Comparison of ENCODE assay signal across 27 mouse cellular contexts in the genomic region with DNA sequence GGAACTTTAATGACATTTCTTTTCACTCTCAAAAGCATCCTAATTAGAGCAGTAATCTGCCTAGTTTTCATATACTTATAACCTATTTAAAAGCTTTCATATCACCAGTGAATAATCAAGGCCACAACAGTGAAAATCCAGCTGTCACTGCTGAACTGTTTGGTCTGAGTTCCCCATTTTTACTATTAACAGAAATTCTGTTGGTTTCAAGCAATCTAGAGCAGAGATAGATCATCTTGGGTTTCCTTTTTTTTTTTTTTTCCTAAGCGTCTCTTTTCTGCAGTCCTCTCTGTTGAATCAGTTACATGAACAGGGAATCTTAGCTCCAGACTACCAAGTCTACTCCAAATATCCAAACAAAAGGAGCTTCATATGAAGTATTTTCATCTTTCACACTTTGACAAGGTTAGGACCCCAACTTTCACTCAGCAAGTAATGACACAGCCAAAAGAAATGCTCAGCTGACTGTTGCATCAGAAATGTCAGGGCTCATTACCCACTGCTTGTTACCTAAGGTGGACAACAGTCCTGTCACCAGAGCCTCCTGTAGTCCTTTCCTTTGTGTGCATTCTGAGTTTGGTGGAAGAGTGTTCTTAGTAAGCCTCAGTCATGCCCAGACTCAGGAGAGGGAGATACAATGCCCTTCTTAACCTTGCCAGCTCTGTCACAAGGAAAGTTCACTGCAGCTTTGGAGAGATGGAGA. TPM values are rescaled to one million over a fixed set of nuclear protein-coding genes. Genes with fewer than 3 reads are reported as not detected.
A peak's percentile ranks its signal among the peaks of the same experiment; 100 is the strongest.
DNase-seq lines count a peak whose midpoint lies in the region; TF ChIP-seq lines count a peak whose summit lies in the region.
"Had no signal": no experiment of that assay in that cellular context is flagged by ENCODE, and none has a peak within 500 bp of the region (broad histone marks: within the 10 kb centered on the region; RNA-seq: fewer than 3 reads in every experiment).

No protein-coding gene starts in this region.

- H3K36me3 ChIP-seq in MEL (ENCODE audit: control insufficient read depth in 1 of 2, insufficient read depth in 2 of 2, low read length in 2 of 2) = no peaks in the 10 kb centered on the region; a peak in 1 of 4 replicates
- H3K36me3 ChIP-seq: embryonic facial prominence, embryonic 13.5 days; embryonic facial prominence, embryonic 15.5 days; forebrain, embryonic 10.5 days; forebrain, embryonic 15.5 days; G1E had no signal

- TF ChIP-seq RAD21 in MEL (IDR thresholded peaks at IDR 0.05; ENCODE audit: low read depth, low read length) = no peak

- peak; percentile 44 to 73; a peak in 3 of 4 replicates for TF ChIP-seq EP300 in MEL (IDR thresholded peaks at IDR 0.05; ENCODE audit: low read depth in 1 of 2, low read length in 2 of 2)

- H3K4me3 ChIP-seq in MEL (ENCODE audit: control insufficient read depth in 1 of 2, insufficient read depth in 1 of 2, low read depth in 2 of 2, low read length in 2 of 2) = no peak overlapping the region
- H3K4me3 ChIP-seq: embryonic facial prominence, embryonic 13.5 days; embryonic facial prominence, embryonic 15.5 days; erythroblast, embryonic 14.5 days; forebrain, embryonic 10.5 days; forebrain, embryonic 13.5 days; forebrain, embryonic 15.5 days had no signal

- H3K27ac ChIP-seq in MEL (ENCODE audit: control insufficient read depth, low read depth, low read length) = no peak overlapping the region
- H3K27ac ChIP-seq: embryonic facial prominence, embryonic 13.5 days; embryonic facial prominence, embryonic 15.5 days; forebrain, embryonic 10.5 days; forebrain, embryonic 13.5 days; forebrain, embryonic 15.5 days had no signal

- TF ChIP-seq POLR2A in MEL (IDR thresholded peaks at IDR 0.05; ENCODE audit: control insufficient read depth in 1 of 2, insufficient read depth in 1 of 2, low read depth in 1 of 2, low read length in 2 of 2, poor library complexity in 1 of 2) = no peak

- no peak overlapping the region for H3K9ac ChIP-seq in MEL (ENCODE audit: control insufficient read depth, low read depth, low read length, poor library complexity, severe bottlenecking)
- H3K9ac ChIP-seq: embryonic facial prominence, embryonic 13.5 days; embryonic facial prominence, embryonic 15.5 days; forebrain, embryonic 13.5 days; forebrain, embryonic 15.5 days; forebrain, postnatal 0 days had no signal

- peak; percentile 46 for DNase-seq in MEL (ENCODE audit: low read depth, low spot score)
- peak; percentile 46 for DNase-seq in NIH3T3 (ENCODE audit: low read depth)
- DNase-seq in layer of hippocampus, adult 18-20 months (ENCODE audit: low spot score in 2 of 2) = no peak
- DNase-seq in left cerebral cortex, adult 18-20 months (ENCODE audit: low spot score in 2 of 2) = no peak
- DNase-seq in adrenal gland, adult 8-10 months = no peak
- DNase-seq: adrenal gland, postnatal 10 days; adrenal gland, postnatal 25 days; B cell, adult 2 months; cerebellum, adult 11 months; cerebellum, adult 18-20 months; cerebellum, adult 8-10 months; cerebellum, adult 9-11 months; cerebellum, postnatal 14 days; cerebellum, postnatal 36 days; embryo, embryonic 11 days; forebrain, postnatal 0 days had no signal

- H3K9me3 ChIP-seq in MEL (replicated peaks; ENCODE audit: insufficient read depth, low read length) = no peaks in the 10 kb centered on the region
- H3K9me3 ChIP-seq: embryonic facial prominence, embryonic 13.5 days; embryonic facial prominence, embryonic 15.5 days; forebrain, embryonic 10.5 days; forebrain, embryonic 13.5 days; forebrain, embryonic 15.5 days; G1E had no signal

- H3K27me3 ChIP-seq in MEL (ENCODE audit: control insufficient read depth in 1 of 2, insufficient read depth in 2 of 2, low read length in 2 of 2) = no peaks in the 10 kb centered on the region
- H3K27me3 ChIP-seq: CH12.LX; embryonic facial prominence, embryonic 13.5 days; embryonic facial prominence, embryonic 15.5 days; forebrain, embryonic 13.5 days; forebrain, embryonic 15.5 days had no signal

- 0 out of 4 replicates have a peak, but pooled peaks cover 0 to 3% of the 10 kb centered on the region in 2 experiments for H3K4me1 ChIP-seq in MEL (ENCODE audit: control insufficient read depth in 1 of 2, insufficient read depth in 2 of 2, low read length in 2 of 2)

- H3K79me2 ChIP-seq in MEL (ENCODE audit: control insufficient read depth, insufficient read depth, low read length, poor library complexity) = no peaks in the 10 kb centered on the region

- TF ChIP-seq CTCF in MEL (IDR thresholded peaks at IDR 0.05 in 2 of 3, conservative IDR thresholded peaks at IDR 0.05 in 1 of 3; ENCODE audit: control insufficient read depth in 1 of 3, insufficient read depth in 1 of 3, low read depth in 2 of 3, low read length in 3 of 3, poor library complexity in 1 of 3, severe bottlenecking in 1 of 3) = no peak

TF ChIP-seq in MEL, 35 proteins besides CTCF, POLR2A, EP300 and RAD21:
- peak; percentile 65 for TF ChIP-seq RCOR1 (IDR thresholded peaks at IDR 0.05; ENCODE audit: low read depth, low read length)
- peak; percentile 92 for TF ChIP-seq ZNF384 (IDR thresholded peaks at IDR 0.05; ENCODE audit: low read depth, low read length)
- TF ChIP-seq ETS1 (IDR thresholded peaks at IDR 0.05; ENCODE audit: low read depth, low read length) = peak; percentile 39; the same call in 1 of the 2 replicates
- peak; percentile 34; the same call in 1 of the 2 replicates for TF ChIP-seq GATA1 (IDR thresholded peaks at IDR 0.05; ENCODE audit: low read depth, low read length)
- no peak for TF ChIP-seq CHD2 (IDR thresholded peaks at IDR 0.05; ENCODE audit: low read length)
- peak; percentile 39; the same call in 1 of the 2 replicates for TF ChIP-seq MYB (IDR thresholded peaks at IDR 0.05; ENCODE audit: low read depth, low read length)

RNA-seq across cellular contexts. Expression of a gene that starts 23.3 kb away (rescaled TPM):
- not detected in 2 replicates for total RNA-seq in MEL (2012; rRNA removed)
- not detected for polyA plus RNA-seq in MEL (2012; ENCODE audit: insufficient read depth in 1 of 2, insufficient read length in 2 of 2, low read depth in 1 of 2, low replicate concordance in 2 of 2, missing spikeins in 1 of 2)
- total RNA-seq in layer of hippocampus, adult 18-20 months (2021) = 1 to 10 TPM; 2.1 to 3.1 TPM
- total RNA-seq in left cerebral cortex, adult 18-20 months (2021) = 10 to 100 TPM; 23.8 to 26.8 TPM
- total RNA-seq in adrenal gland, adult 8-10 months (2022) = under 1 TPM in 1 of 4 experiments, not detected in 3; 0.20 TPM
- total RNA-seq: adrenal gland, adult 18-20 months; adrenal gland, postnatal 25 days; CH12.LX; common myeloid progenitor, adult 5-6 weeks; G1E had no signal
- polyA plus RNA-seq: activated CD4-positive, CD25-positive, alpha-beta regulatory T cell, adult 4 months; embryonic facial prominence, embryonic 13.5 days; erythroblast, embryonic 14.5 days; forebrain, embryonic 10.5 days; G1E had no signal

RNA-seq across cellular contexts. Expression of a gene that starts 40.9 kb away (rescaled TPM):
- total RNA-seq in MEL (2012; rRNA removed) = 2,047 and 2,086 TPM in 2 replicates
- polyA plus RNA-seq in MEL (2012; ENCODE audit: insufficient read depth in 1 of 2, insufficient read length in 2 of 2, low read depth in 1 of 2, low replicate concordance in 2 of 2, missing spikeins in 1 of 2) = 100 to 1,000 TPM in 1 of 2 experiments, not detected in 1; 389 TPM
- 100 to 1,000 TPM; 231 to 265 TPM for total RNA-seq in layer of hippocampus, adult 18-20 months (2021)
- 100 to 1,000 TPM; 230 to 249 TPM for total RNA-seq in left cerebral cortex, adult 18-20 months (2021)
- total RNA-seq in adrenal gland, adult 8-10 months (2022) = 100 to 1,000 TPM; 258 to 409 (median 335) TPM

Comparison
In these comparisons a context has a peak if more than half of its experiments do, and no peak if none do; other contexts are left out.
1. DNase-seq: peak in MEL (single experiment) and NIH3T3 (single experiment); none in layer of hippocampus, adult 18-20 months (0 of 2), left cerebral cortex, adult 18-20 months (0 of 2) and adrenal gland, adult 8-10 months (single experiment).
2. RNA of a gene that starts 23.3 kb away (total RNA-seq): 23.8 to 26.8 TPM in left cerebral cortex, adult 18-20 months; 2.1 to 3.1 TPM in layer of hippocampus, adult 18-20 months, 0.20 TPM in adrenal gland, adult 8-10 months and not detected in MEL; every median in the first group is over 4 times any median in the second.